Mouse (Mus musculus) CH12F3 (cell line): ENCODE measurements at regions not wholly inside any gene's neighbourhood (a gene's known extent, or its start where the extent isn't known, plus 50 kb on each side); places are given as distances from the start of the nearest gene placed in this dataset.

Experiments used
- in situ Hi-C: fragments of 300-500 bp; cut with MboI; formaldehyde crosslinking; loops from 2 replicates; pipeline ENCODE4 v1.14.3; 2020; ENCODE audit warnings: low sequenced_read_pairs

GRCm38 (mm10) chr2:167760681-167761403 lies 71.2 kb upstream of the Tmem189 start:
- in situ Hi-C loops, result no loop called here

DNA sequence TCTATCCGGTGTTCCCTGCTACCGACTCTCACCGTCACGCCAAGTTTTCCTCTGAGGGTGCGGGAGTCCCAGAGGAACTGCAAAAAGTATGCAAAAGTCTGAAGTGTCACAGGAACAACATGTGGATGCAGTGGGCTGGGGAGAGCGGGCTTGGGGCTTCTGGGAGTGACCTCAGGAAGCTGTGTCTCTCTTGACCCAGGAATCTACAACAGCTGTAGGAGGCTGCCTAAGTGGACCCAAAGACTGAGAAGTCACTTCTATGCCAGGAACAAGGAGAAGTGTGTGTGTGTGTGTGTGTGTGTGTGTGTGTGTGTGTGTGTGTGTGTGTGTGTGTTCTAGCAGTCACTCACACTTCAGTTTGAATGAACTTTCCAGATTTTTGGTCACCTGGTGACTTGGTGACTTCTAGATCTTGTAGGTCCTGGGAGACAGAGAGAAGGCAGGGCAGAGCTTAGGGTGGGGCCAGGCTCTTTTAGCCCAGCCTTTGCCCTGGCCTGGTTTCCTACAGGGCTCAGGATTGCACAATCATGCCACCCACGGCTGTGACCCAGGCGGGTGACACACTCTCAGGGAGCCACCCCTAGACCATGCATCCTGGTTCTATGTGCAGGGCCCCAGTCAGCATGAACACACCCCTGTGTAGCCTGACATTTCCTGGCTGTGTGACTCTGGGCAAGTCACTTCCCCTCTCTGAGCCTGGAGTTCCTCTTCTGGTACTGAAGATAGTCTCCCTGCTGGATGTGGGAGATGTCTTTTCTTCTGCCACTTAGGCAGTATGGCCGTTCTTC lies 70.2 kb upstream of the Tmem189 start:
- in situ Hi-C loops, result no loop called here

DNA sequence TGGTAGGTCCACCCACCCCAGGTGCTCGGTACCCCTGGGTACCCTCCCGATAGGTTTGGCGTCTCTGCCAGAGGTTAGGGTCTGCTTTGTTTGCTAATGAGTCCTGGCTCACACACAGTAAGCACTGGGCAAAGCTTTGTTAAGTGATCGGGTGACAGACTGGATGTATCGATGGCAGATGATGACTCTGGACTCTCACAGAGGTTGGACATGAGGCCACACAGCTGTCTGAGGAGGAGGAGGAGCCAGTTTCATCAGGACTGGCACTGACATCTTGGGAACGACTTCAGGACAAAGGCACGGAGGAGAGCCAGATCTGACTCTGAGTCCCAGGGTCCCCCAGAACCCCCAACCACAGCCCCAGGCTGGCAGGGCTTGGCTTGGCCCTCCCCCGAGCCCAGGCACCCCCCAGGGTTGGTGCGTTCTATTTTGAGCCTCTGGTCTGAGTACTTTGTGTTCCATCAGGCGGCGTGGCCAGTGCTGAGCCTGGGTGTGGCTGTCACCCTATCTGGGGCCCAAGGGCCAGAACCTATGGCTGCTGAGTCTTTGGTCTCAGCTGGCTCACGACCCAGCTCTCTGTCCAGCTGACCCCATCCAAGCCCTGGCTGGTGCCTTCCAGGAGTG lies 67.6 kb upstream of the Tmem189 start:
- in situ Hi-C loops, result no loop called here

- in situ Hi-C loops, result no loop called here
Observed at GRCm38 (mm10) chr2:167756721-167757120, 67.1 kb upstream of the Tmem189 start.

- in situ Hi-C loops, result no loop called here
Observed at GRCm38 (mm10) chr2:167754929-167755551, 65.4 kb upstream of the Tmem189 start.

GRCm38 (mm10) chr2:167753898-167754297 lies 64.3 kb upstream of the Tmem189 start:
- in situ Hi-C loops, result no loop called here

- in situ Hi-C loops, result no loop called here
Observed at GRCm38 (mm10) chr2:167752805-167753556, 63.4 kb upstream of the Tmem189 start.

DNA sequence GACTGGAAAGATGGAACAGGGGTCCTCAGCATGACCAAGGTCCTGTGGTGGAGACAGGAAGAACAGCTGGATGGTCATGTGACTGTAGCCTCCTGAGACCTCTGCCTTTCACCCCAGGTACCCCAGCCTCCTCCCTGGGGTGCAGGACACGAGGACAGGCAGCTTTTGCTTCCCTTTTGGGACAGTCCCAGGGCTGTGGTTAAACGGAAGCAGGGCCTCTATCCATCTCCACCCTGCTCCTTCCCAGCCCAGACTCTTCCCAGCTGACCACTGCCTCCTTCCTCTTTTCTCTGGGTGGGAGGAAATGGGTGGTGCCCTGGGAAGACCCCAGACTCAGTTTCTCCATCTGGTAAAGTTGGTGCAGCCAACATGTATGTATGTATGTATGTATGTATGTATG lies 62.0 kb upstream of the Tmem189 start:
- in situ Hi-C loops, result no loop called here

DNA sequence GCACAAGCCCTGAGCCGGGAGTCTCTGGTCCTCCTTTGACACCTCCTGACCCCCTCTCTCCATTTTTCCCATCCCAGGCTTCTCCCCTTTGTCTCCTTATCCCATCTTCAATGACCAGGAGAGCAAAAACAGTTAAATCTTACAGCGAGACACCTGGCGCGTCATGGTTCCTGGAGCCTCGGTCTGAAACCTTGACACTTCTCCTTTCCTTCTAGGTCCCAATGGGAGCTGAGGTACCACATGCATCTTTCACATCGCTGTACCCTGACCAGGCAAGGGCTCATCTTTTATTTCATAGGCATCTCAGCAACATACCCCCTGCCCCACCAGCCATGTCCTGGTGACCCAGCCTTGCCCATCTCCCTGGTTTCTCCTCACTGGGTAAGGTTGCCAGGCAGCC lies 58.7 kb upstream of the Tmem189 start:
- in situ Hi-C loops, result no loop called here

DNA sequence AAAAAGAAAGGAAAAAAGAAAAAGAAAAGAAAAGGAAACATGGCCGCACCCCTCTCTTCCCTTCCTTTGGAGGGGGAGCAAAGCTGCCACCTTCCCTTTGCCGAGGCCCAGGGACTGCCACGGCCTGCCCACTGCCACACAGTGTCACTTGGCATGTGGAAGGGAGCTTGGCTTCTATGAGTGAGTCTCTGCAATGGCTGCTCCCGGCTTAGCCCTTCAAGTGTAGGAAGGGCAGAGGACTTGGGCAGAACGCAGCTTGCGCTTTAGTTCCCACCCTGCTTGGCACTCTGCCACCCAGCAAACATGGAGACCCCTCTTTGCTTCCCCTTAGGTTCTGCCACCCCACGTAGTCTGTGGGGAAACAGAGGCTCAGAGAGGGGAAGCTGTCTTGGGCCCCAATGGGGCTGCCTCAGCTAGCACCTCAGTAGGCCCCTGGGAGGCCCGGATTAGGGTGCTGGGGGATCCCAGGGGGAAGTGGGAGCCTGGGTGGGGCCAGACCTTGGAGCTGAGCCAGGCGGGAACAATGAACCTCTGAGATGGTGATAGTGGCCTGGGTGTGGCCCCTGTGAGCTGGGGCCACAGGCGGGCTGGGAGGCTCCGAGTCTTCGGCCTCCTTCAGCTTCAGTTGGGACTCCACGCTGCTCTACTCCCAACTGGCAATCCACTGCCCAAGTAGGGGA lies 57.7 kb upstream of the Tmem189 start:
- in situ Hi-C loops, result no loop called here

DNA sequence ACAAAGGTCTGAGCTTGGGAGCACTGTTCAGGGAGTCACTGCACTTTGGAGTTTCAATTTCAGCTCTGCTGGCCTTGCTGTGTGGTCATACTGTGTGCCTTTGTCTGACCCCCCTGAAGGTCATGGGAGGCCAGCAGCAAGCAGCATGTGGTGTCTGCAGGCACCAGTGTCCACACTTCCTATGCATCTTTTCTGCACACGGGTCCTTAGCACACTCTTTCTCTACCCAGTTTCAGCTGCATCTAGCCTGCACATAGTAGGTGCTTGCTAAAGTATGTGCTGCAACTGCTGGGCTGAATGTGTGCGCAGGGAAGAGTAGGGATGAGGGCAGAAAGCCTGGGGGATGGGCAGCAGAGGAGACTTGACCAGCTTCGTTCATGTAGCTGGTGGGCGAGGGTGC lies 56.7 kb upstream of the Tmem189 start:
- in situ Hi-C loops, result no loop called here

DNA sequence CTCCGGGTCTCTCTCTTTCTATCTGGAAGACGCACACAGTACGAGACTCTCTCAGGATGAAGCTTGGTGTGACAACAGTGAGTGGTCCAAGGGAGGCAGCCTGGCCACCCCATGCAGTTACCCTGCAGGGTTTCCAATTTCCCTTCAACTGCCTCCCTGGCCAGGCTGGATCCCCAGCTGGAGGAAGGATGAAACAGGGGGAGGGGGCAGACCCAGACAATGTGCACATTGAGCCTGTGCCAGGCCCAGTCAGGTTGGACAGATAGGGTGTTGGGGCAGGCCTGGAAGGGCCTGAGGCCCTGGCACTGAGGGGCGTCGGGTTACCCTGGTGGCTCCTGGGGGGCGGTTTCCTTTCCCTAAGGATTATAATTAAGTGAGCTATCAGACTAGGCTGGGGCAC lies 55.8 kb upstream of the Tmem189 start:
- in situ Hi-C loops, result no loop called here

DNA sequence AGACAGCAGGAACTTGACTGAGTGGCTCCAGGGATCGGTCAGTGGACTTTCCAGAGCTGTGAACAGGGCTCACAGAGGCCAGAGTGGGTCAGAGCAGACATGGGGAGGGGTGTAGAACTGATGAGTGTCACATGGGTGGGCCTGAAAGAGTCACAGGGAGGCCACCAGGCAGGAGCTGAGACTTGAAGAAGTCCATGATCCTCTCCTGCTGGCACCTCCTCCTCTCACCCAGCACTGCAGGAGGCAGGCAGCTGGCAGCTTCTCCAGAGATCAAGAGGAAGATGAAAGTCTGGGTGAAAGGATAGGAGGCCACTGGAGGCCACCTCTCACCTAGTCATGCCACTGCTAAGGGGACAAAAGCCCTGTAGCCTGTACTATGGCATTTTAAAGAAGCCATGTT lies 54.5 kb upstream of the Tmem189 start:
- in situ Hi-C loops, result no loop called here

DNA sequence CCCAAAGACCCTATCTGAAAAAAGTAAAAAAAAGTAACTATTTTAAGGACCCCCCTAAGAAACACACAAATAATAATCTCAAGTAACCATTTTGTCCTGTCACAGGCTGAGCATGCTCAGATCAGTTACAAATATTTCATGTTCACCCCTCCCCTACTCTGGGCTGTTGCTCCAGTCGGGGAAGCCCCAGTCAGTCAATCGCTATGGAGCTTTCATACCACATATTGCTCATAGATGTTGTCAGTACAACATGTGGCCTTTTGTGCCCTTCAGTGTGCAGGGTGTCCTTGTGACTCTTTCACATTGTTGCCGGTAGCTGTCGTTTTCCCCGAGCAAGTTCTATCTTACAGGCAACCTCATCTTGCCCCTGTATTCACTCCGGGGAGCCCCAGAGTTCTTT lies 52.9 kb upstream of the Tmem189 start:
- in situ Hi-C loops, result no loop called here

DNA sequence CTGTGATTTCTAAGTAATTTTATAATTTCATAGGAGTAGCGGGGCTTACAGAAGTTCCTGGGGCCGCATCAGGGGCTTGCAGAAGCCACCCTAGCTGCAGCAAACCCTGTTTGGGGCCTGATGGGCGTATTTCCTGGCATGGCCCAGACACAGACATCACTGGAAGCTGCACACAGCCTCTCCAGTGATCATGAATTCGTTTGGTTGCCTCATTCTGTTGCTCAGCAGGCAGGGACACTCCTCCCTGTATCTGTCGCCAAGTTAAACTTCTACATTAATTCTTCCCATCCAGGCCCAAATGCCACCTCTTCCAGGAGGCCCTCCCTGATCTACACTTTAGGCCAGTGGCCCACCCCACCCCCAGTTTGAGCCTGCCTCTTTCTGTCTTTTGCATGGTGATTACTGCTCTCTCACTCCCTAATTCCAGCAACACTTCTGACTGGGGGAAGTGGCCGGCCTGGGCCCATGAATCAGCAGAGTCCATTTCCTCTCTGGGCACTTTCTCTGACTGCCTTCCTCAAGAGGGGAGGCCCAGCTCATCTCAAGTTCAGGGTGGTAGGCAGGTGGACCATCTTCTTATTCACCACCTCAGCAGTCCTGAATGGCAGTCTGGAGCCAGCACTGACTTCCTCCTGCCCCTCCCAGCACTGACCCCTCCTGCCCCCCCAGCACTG lies 51.0 kb upstream of the Tmem189 start:
- in situ Hi-C loops, result no loop called here
